Mouse (Mus musculus): ENCODE data around the gene Papss1. TPM values are rescaled to one million over a fixed set of nuclear protein-coding genes. Genes with fewer than 3 reads are reported as not detected.

Papss1 gene
- polyA plus RNA-seq, 1 experiment from 2014 or later: 150 TPM

- no peak for TF ChIP-seq CTCF (IDR thresholded peaks at IDR 0.05; ENCODE audit: low read depth)
- no peaks in the 10 kb centered on the region for H3K27me3 ChIP-seq (replicated peaks; ENCODE audit: control insufficient read depth, insufficient read depth, low read length)
- no peak for ATAC-seq
- H3K9me3 ChIP-seq (ENCODE audit: control insufficient read depth): no peaks in the 10 kb centered on the region
- H3K4me1 ChIP-seq (replicated peaks; ENCODE audit: control insufficient read depth, insufficient read depth, low read length): no peaks in the 10 kb centered on the region
- H3K4me2 ChIP-seq (replicated peaks; ENCODE audit: low read depth): no peak overlapping the region
- no peak overlapping the region for H3K9ac ChIP-seq (ENCODE audit: low read depth, low read length)
- no peak overlapping the region for H3K27ac ChIP-seq (ENCODE audit: low read depth, low read length)
- H3K4me3 ChIP-seq (ENCODE audit: low read depth, low read length): no peak overlapping the region
- H3K36me3 ChIP-seq (ENCODE audit: control insufficient read depth, insufficient read depth): peaks cover 51% of the 10 kb centered on the region
- whole genome bisulfite sequencing: 93% methylated on average over 16 of the region's 16 CpGs
Measured at GRCm38 (mm10) chr3:131631318-131631870, 66.8 kb downstream of the Papss1 start.

DNA sequence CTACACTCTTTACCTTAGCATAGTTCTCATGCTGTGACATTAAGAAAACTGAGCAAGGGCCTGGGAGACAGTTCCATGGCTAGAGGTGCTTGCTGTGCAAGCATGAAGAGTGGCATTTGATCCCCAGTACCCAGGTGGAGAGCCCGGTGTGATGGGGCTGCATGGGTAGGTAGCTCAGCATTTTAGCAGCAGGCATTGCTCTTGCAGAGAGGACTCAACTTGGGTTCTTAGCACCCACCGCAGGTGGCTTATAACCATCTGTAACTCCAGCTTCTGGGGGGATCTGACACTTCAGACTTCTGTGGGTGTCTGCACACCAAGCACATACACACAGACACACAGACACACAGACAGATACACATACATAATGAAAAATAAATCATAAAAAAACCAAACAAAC is 69.5 kb downstream of the Papss1 start:
- no peaks in the 10 kb centered on the region for H3K27me3 ChIP-seq (replicated peaks; ENCODE audit: control insufficient read depth, insufficient read depth, low read length)

DNA sequence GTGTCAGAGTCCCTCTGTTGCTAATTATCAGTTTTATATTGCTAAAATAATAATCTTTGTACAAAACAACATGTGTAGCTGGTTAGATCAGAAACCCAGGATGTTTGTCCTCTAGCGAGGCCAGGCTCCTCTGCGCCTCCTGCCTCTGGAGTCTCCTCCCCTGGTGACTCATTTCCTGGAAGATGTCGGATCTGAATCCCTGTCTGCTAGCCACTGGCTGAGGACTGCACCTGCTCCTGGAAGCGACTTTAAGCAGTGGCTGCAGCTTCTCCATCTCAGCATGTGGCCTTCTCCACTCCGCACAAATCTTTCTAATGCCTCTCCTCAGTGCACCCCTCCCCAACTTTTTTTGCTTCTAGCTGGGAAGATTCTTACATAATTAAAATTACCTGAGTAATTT is 71.6 kb downstream of the Papss1 start:
- H3K9me3 ChIP-seq (ENCODE audit: control insufficient read depth): no peaks in the 10 kb centered on the region
- ATAC-seq: peak; percentile 28; the same call in 1 of the 2 replicates
- H3K36me3 ChIP-seq (ENCODE audit: control insufficient read depth, insufficient read depth): peaks cover 38% of the 10 kb centered on the region
- no peaks in the 10 kb centered on the region for H3K27me3 ChIP-seq (replicated peaks; ENCODE audit: control insufficient read depth, insufficient read depth, low read length)
- no peak overlapping the region for H3K9ac ChIP-seq (ENCODE audit: low read depth, low read length)
- H3K4me1 ChIP-seq (replicated peaks; ENCODE audit: control insufficient read depth, insufficient read depth, low read length): no peaks in the 10 kb centered on the region
- 55% methylated on average over 5 of the region's 5 CpGs for WGBS
- no peak overlapping the region for H3K4me3 ChIP-seq (ENCODE audit: low read depth, low read length)
- no peak for TF ChIP-seq CTCF (IDR thresholded peaks at IDR 0.05; ENCODE audit: low read depth)
- no peak overlapping the region for H3K27ac ChIP-seq (ENCODE audit: low read depth, low read length)
- H3K4me2 ChIP-seq (replicated peaks; ENCODE audit: low read depth): no peak overlapping the region

More for the DNA sequence above, 69.5 kb downstream of the Papss1 start:
- WGBS: 100% methylated on average over 2 of the region's 2 CpGs
- H3K4me3 ChIP-seq (ENCODE audit: low read depth, low read length): no peak overlapping the region
- peaks cover 44% of the 10 kb centered on the region for H3K36me3 ChIP-seq (ENCODE audit: control insufficient read depth, insufficient read depth)
- H3K4me2 ChIP-seq (replicated peaks; ENCODE audit: low read depth): no peak overlapping the region
- no peak overlapping the region for H3K27ac ChIP-seq (ENCODE audit: low read depth, low read length)
- no peaks in the 10 kb centered on the region for H3K4me1 ChIP-seq (replicated peaks; ENCODE audit: control insufficient read depth, insufficient read depth, low read length)
- H3K9me3 ChIP-seq (ENCODE audit: control insufficient read depth): no peaks in the 10 kb centered on the region
- no peak overlapping the region for H3K9ac ChIP-seq (ENCODE audit: low read depth, low read length)
- no peak for TF ChIP-seq CTCF (IDR thresholded peaks at IDR 0.05; ENCODE audit: low read depth)
- ATAC-seq: no peak

DNA sequence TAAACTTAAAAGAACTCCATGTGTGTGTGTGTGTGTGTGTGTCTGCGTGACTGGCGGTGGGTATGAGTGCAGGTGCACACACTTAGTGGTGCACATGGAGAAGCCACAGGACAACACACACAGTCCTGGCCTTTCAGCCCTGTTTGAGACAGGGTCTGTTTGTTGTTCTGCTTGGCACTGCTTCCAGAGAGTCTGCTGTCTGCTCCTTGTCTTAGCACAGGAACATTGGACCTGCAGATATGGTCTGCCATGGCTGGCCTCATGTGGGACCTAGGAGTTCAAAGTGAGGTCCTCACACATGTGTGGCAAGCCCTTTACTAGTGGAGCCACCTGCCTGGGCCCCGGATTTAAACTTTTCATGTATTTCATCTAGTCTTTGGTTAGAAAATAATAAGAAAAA is 72.4 kb downstream of the Papss1 start:
- ATAC-seq: no peak
- no peak overlapping the region for H3K27ac ChIP-seq (ENCODE audit: low read depth, low read length)
- no peak overlapping the region for H3K4me2 ChIP-seq (replicated peaks; ENCODE audit: low read depth)
- no peaks in the 10 kb centered on the region for H3K27me3 ChIP-seq (replicated peaks; ENCODE audit: control insufficient read depth, insufficient read depth, low read length)
- WGBS: 89% methylated on average over 3 of the region's 3 CpGs
- H3K9ac ChIP-seq (ENCODE audit: low read depth, low read length): no peak overlapping the region
- H3K4me1 ChIP-seq (replicated peaks; ENCODE audit: control insufficient read depth, insufficient read depth, low read length): no peaks in the 10 kb centered on the region
- TF ChIP-seq CTCF (IDR thresholded peaks at IDR 0.05; ENCODE audit: low read depth): no peak
- H3K4me3 ChIP-seq (ENCODE audit: low read depth, low read length): no peak overlapping the region
- H3K36me3 ChIP-seq (ENCODE audit: control insufficient read depth, insufficient read depth): peaks cover 31% of the 10 kb centered on the region
- H3K9me3 ChIP-seq (ENCODE audit: control insufficient read depth): no peaks in the 10 kb centered on the region

GRCm38 (mm10) chr3:131637664-131638063 is 73.1 kb downstream of the Papss1 start:
- no peak overlapping the region for H3K4me2 ChIP-seq (replicated peaks; ENCODE audit: low read depth)
- H3K4me1 ChIP-seq (replicated peaks; ENCODE audit: control insufficient read depth, insufficient read depth, low read length): no peaks in the 10 kb centered on the region
- no peak overlapping the region for H3K4me3 ChIP-seq (ENCODE audit: low read depth, low read length)
- no peak for ATAC-seq
- no peaks in the 10 kb centered on the region for H3K27me3 ChIP-seq (replicated peaks; ENCODE audit: control insufficient read depth, insufficient read depth, low read length)
- no peaks in the 10 kb centered on the region for H3K9me3 ChIP-seq (ENCODE audit: control insufficient read depth)
- H3K27ac ChIP-seq (ENCODE audit: low read depth, low read length): no peak overlapping the region
- no peak overlapping the region for H3K9ac ChIP-seq (ENCODE audit: low read depth, low read length)
- WGBS: 42% methylated on average over 10 of the region's 10 CpGs
- H3K36me3 ChIP-seq (ENCODE audit: control insufficient read depth, insufficient read depth): peaks cover 29% of the 10 kb centered on the region
- no peak for TF ChIP-seq CTCF (IDR thresholded peaks at IDR 0.05; ENCODE audit: low read depth)

DNA sequence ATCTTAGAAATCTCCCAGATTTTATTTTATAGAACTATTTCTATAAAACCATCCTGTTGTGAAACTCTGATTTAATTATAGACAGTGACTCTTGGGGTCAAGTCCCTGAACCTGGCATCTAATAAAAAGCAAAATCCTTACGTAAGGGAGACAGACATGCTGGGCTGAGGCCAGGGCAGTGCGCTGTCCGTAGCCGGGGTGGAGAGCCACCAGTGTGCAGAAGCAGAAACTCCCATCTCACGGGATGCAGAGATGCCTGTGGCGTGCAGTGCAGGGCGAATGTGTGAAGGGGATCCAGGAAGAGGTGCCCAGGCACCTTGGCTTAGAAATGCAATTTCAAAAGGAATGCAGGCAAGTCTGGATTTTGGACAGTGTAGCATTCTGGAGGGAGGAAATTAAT is 73.6 kb downstream of the Papss1 start:
- no peak overlapping the region for H3K4me2 ChIP-seq (replicated peaks; ENCODE audit: low read depth)
- H3K4me3 ChIP-seq (ENCODE audit: low read depth, low read length): no peak overlapping the region
- no peak overlapping the region for H3K27ac ChIP-seq (ENCODE audit: low read depth, low read length)
- peaks cover 28% of the 10 kb centered on the region for H3K36me3 ChIP-seq (ENCODE audit: control insufficient read depth, insufficient read depth)
- ATAC-seq: no peak
- TF ChIP-seq CTCF (IDR thresholded peaks at IDR 0.05; ENCODE audit: low read depth): no peak
- H3K27me3 ChIP-seq (replicated peaks; ENCODE audit: control insufficient read depth, insufficient read depth, low read length): no peaks in the 10 kb centered on the region
- no peaks in the 10 kb centered on the region for H3K4me1 ChIP-seq (replicated peaks; ENCODE audit: control insufficient read depth, insufficient read depth, low read length)
- no peaks in the 10 kb centered on the region for H3K9me3 ChIP-seq (ENCODE audit: control insufficient read depth)
- H3K9ac ChIP-seq (ENCODE audit: low read depth, low read length): no peak overlapping the region
- 81% methylated on average over 7 of the region's 7 CpGs for WGBS

All from intestine, postnatal 0 days (tissue).